9 mouse cellular contexts compared by ENCODE assay signal in the genomic region with DNA sequence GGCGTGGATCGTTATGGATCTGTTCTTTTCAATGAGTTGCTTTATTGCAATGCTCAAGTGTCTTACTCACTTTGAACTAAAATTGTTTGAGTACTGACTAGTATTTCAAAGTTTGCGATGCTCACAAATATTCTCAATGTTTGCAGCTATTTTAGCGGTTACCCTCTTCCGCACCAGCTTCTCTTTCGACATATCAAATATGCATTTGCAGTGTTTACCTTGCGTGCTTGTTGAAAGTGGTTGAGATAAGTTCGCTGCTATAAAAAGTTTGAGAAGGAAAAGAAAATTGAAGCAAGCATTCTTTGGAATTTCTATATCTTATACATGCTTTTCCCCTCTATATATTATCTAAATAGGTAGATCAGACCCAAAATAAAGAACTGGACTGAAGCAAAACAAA.
DNase-seq lines count a peak whose midpoint lies in the region; ATAC-seq and TF ChIP-seq lines count a peak whose summit lies in the region.
"Had no signal": no experiment of that assay in that cellular context is flagged by ENCODE, and none has a peak within 500 bp of the region (broad histone marks: within the 10 kb centered on the region; RNA-seq: fewer than 3 reads in every experiment).

No protein-coding gene starts in this region.

- no peaks in the 10 kb centered on the region for H3K9me3 ChIP-seq in lung, postnatal 0 days (ENCODE audit: low read length)
- H3K9me3 ChIP-seq in hindbrain, embryonic 10.5 days: no peaks in the 10 kb centered on the region
- H3K9me3 ChIP-seq in limb, embryonic 13.5 days: no peaks in the 10 kb centered on the region
- H3K9me3 ChIP-seq in stomach, embryonic 16.5 days (replicated peaks; ENCODE audit: control insufficient read depth, low read length): no peaks in the 10 kb centered on the region
- H3K9me3 ChIP-seq: megakaryocyte, embryonic 14.5 days had no signal

- peak overlapping the region; percentile 50 for H3K4me2 ChIP-seq in lung, postnatal 0 days (replicated peaks; ENCODE audit: low read depth, low read length)
- H3K4me2 ChIP-seq in limb, embryonic 13.5 days (replicated peaks): peak overlapping the region; percentile 63
- peak overlapping the region; percentile 54 for H3K4me2 ChIP-seq in stomach, embryonic 16.5 days (ENCODE audit: low read depth, low read length)

- no peaks in the 10 kb centered on the region for H3K27me3 ChIP-seq in lung, postnatal 0 days (replicated peaks; ENCODE audit: insufficient read depth, low read length)
- no peaks in the 10 kb centered on the region for H3K27me3 ChIP-seq in hindbrain, embryonic 10.5 days (ENCODE audit: insufficient read depth, poor library complexity, severe bottlenecking)
- no peaks in the 10 kb centered on the region for H3K27me3 ChIP-seq in limb, embryonic 13.5 days
- no peaks in the 10 kb centered on the region for H3K27me3 ChIP-seq in stomach, embryonic 16.5 days (ENCODE audit: control insufficient read depth, insufficient read depth, low read length)
- H3K27me3 ChIP-seq: megakaryocyte, embryonic 14.5 days had no signal

- no peak for TF ChIP-seq CTCF in lung, postnatal 0 days (IDR thresholded peaks at IDR 0.05)

- WGBS in lung, postnatal 0 days: 43% methylated on average over 8 of the region's 8 CpGs
- 71% methylated on average over 8 of the region's 8 CpGs for WGBS in hindbrain, embryonic 10.5 days
- 79% methylated on average over 8 of the region's 8 CpGs for WGBS in limb, embryonic 13.5 days
- WGBS in stomach, embryonic 16.5 days: 47% methylated on average over 8 of the region's 8 CpGs

- TF ChIP-seq EP300 in lung, postnatal 0 days (IDR thresholded peaks at IDR 0.05): no peak

- H3K36me3 ChIP-seq in lung, postnatal 0 days (ENCODE audit: insufficient read depth, low read length): no peaks in the 10 kb centered on the region
- no peaks in the 10 kb centered on the region for H3K36me3 ChIP-seq in hindbrain, embryonic 10.5 days
- no peaks in the 10 kb centered on the region for H3K36me3 ChIP-seq in limb, embryonic 13.5 days
- H3K36me3 ChIP-seq in stomach, embryonic 16.5 days (ENCODE audit: control insufficient read depth, insufficient read depth, low read length): no peaks in the 10 kb centered on the region

- no peak overlapping the region for H3K27ac ChIP-seq in lung, postnatal 0 days (ENCODE audit: low read length)
- no peak overlapping the region for H3K27ac ChIP-seq in hindbrain, embryonic 10.5 days
- H3K27ac ChIP-seq in limb, embryonic 13.5 days: no peak overlapping the region
- no peak overlapping the region for H3K27ac ChIP-seq in stomach, embryonic 16.5 days (ENCODE audit: low read length)

- H3K4me1 ChIP-seq in lung, postnatal 0 days (ENCODE audit: insufficient read depth, low read depth, low read length): no peaks in the 10 kb centered on the region
- H3K4me1 ChIP-seq in hindbrain, embryonic 10.5 days (replicated peaks): peaks cover 9% of the 10 kb centered on the region
- H3K4me1 ChIP-seq in limb, embryonic 13.5 days: peaks cover 8% of the 10 kb centered on the region
- no peaks in the 10 kb centered on the region for H3K4me1 ChIP-seq in stomach, embryonic 16.5 days (ENCODE audit: control insufficient read depth, insufficient read depth, low read length)
- H3K4me1 ChIP-seq: megakaryocyte, embryonic 14.5 days had no signal

- peak; percentile 74 for ATAC-seq in lung, postnatal 0 days
- no peak for ATAC-seq in limb, embryonic 13.5 days (ENCODE audit: low FRiP score, low read depth)
- no peak for ATAC-seq in stomach, embryonic 16.5 days (ENCODE audit: insufficient read depth, low FRiP score)

- H3K9ac ChIP-seq in lung, postnatal 0 days (replicated peaks; ENCODE audit: low read depth): no peak overlapping the region
- H3K9ac ChIP-seq in limb, embryonic 13.5 days: no peak overlapping the region
- H3K9ac ChIP-seq in stomach, embryonic 16.5 days (ENCODE audit: low read length): no peak overlapping the region

- DNase-seq in lung, postnatal 0 days (ENCODE audit: low spot score): peak; percentile 69
- DNase-seq in lung, postnatal 4 days: no peak
- no peak for DNase-seq in hindbrain, embryonic 10.5 days (ENCODE audit: low spot score)
- no peak for DNase-seq in frontal cortex, postnatal 14 days (ENCODE audit: low spot score in 2 of 2)
- DNase-seq in right cerebral cortex, postnatal 36 days (ENCODE audit: low spot score in 2 of 2): no peak
- DNase-seq: heart, adult 18-20 months had no signal

- peak overlapping the region; percentile 29 for H3K4me3 ChIP-seq in lung, postnatal 0 days (ENCODE audit: low read depth, low read length)
- peak overlapping the region; percentile 52 for H3K4me3 ChIP-seq in hindbrain, embryonic 10.5 days
- peak overlapping the region; percentile 30 for H3K4me3 ChIP-seq in limb, embryonic 13.5 days
- H3K4me3 ChIP-seq in stomach, embryonic 16.5 days (replicated peaks; ENCODE audit: low read length): peak overlapping the region; percentile 21
- H3K4me3 ChIP-seq: megakaryocyte, embryonic 14.5 days had no signal
